Mouse (Mus musculus): ENCODE measurements at regions not wholly inside any gene's neighbourhood (a gene's known extent, or its start where the extent isn't known, plus 50 kb on each side); places are given as distances from the start of the nearest gene placed in this dataset.
A peak's percentile ranks its signal among the peaks of the same experiment; 100 is the strongest.

- Histone ChIP-seq H3K27me3 (replicated peaks) (no peaks in the 10 kb centered on the region), H3K4me3 (no peak overlapping the region), H3K9ac (no peak overlapping the region), H3K27ac (no peak overlapping the region), H3K9me3 (replicated peaks) (no peaks in the 10 kb centered on the region), H3K36me3 (no peaks in the 10 kb centered on the region), H3K4me1 (no peaks in the 10 kb centered on the region), H3K4me2 (no peak overlapping the region)
- ATAC-seq = no peak
Measured at GRCm38 (mm10) chr1:119364901-119365300, 57.1 kb downstream of the Inhbb start.

GRCm38 (mm10) chr1:119358096-119358495 is 64.0 kb downstream of the Inhbb start:
- no peak for ATAC-seq
- WGBS (ENCODE audit: insufficient replicate concordance) = 52% methylated on average over 1 of the region's 1 CpGs

GRCm38 (mm10) chr1:119356916-119357315 is 65.1 kb downstream of the Inhbb start:
- ATAC-seq = no peak

More at GRCm38 (mm10) chr1:119358096-119358495, 64.0 kb downstream of the Inhbb start:
- H3K4me2 ChIP-seq = no peak overlapping the region
- no peaks in the 10 kb centered on the region for H3K9me3 ChIP-seq (replicated peaks)
- no peaks in the 10 kb centered on the region for H3K4me1 ChIP-seq
- no peak overlapping the region for H3K9ac ChIP-seq
- no peaks in the 10 kb centered on the region for H3K36me3 ChIP-seq
- no peak overlapping the region for H3K4me3 ChIP-seq
- H3K27me3 ChIP-seq (replicated peaks) = no peaks in the 10 kb centered on the region
- H3K27ac ChIP-seq = no peak overlapping the region

GRCm38 (mm10) chr1:119355456-119355855 is 66.6 kb downstream of the Inhbb start:
- no peak overlapping the region for H3K4me2 ChIP-seq
- no peaks in the 10 kb centered on the region for H3K27me3 ChIP-seq (replicated peaks)
- no peak overlapping the region for H3K4me3 ChIP-seq
- no peak overlapping the region for H3K9ac ChIP-seq
- no peak overlapping the region for H3K27ac ChIP-seq
- ATAC-seq = no peak
- H3K36me3 ChIP-seq = no peaks in the 10 kb centered on the region
- H3K9me3 ChIP-seq (replicated peaks) = no peaks in the 10 kb centered on the region
- no peaks in the 10 kb centered on the region for H3K4me1 ChIP-seq
- 63% methylated on average over 5 of the region's 5 CpGs for WGBS (ENCODE audit: insufficient replicate concordance)

More at GRCm38 (mm10) chr1:119356916-119357315, 65.1 kb downstream of the Inhbb start:
- Histone ChIP-seq H3K4me1 (no peaks in the 10 kb centered on the region), H3K27me3 (replicated peaks) (no peaks in the 10 kb centered on the region), H3K4me3 (no peak overlapping the region), H3K9me3 (replicated peaks) (no peaks in the 10 kb centered on the region), H3K9ac (no peak overlapping the region), H3K27ac (no peak overlapping the region), H3K36me3 (no peaks in the 10 kb centered on the region), H3K4me2 (no peak overlapping the region)
- 41% methylated on average over 1 of the region's 1 CpGs for WGBS (ENCODE audit: insufficient replicate concordance)

GRCm38 (mm10) chr1:119351567-119351966 is 70.5 kb downstream of the Inhbb start:
- H3K9me3 ChIP-seq (replicated peaks) = no peaks in the 10 kb centered on the region
- H3K27ac ChIP-seq = no peak overlapping the region
- no peaks in the 10 kb centered on the region for H3K36me3 ChIP-seq
- ATAC-seq = no peak
- H3K4me2 ChIP-seq = no peak overlapping the region
- no peak overlapping the region for H3K9ac ChIP-seq
- 82% methylated on average over 8 of the region's 8 CpGs for WGBS (ENCODE audit: insufficient replicate concordance)
- no peak overlapping the region for H3K4me3 ChIP-seq
- no peaks in the 10 kb centered on the region; the same call in 1 of the 2 replicates for H3K27me3 ChIP-seq (replicated peaks)
- H3K4me1 ChIP-seq = no peaks in the 10 kb centered on the region

GRCm38 (mm10) chr1:119350846-119351245 is 71.2 kb downstream of the Inhbb start:
- 76% methylated on average over 4 of the region's 4 CpGs for WGBS (ENCODE audit: insufficient replicate concordance)
- Histone ChIP-seq H3K4me2 (no peak overlapping the region), H3K9me3 (replicated peaks) (no peaks in the 10 kb centered on the region), H3K27ac (no peak overlapping the region), H3K36me3 (no peaks in the 10 kb centered on the region), H3K27me3 (replicated peaks) (no peaks in the 10 kb centered on the region; the same call in 1 of the 2 replicates), H3K9ac (no peak overlapping the region), H3K4me3 (no peak overlapping the region), H3K4me1 (no peaks in the 10 kb centered on the region)
- ATAC-seq = no peak

- no peak overlapping the region for H3K4me2 ChIP-seq
- no peaks in the 10 kb centered on the region for H3K9me3 ChIP-seq (replicated peaks)
- H3K27ac ChIP-seq = no peak overlapping the region
- H3K36me3 ChIP-seq = no peaks in the 10 kb centered on the region
- H3K4me1 ChIP-seq = no peaks in the 10 kb centered on the region
- no peak for ATAC-seq
- no peak overlapping the region for H3K9ac ChIP-seq
- H3K27me3 ChIP-seq (replicated peaks) = no peaks in the 10 kb centered on the region; the same call in 1 of the 2 replicates
- 70% methylated on average over 7 of the region's 7 CpGs for WGBS (ENCODE audit: insufficient replicate concordance)
- H3K4me3 ChIP-seq = no peak overlapping the region
Measured at GRCm38 (mm10) chr1:119350296-119350695, 71.8 kb downstream of the Inhbb start.

- Histone ChIP-seq H3K9me3 (replicated peaks) (no peaks in the 10 kb centered on the region), H3K4me2 (no peak overlapping the region), H3K27me3 (replicated peaks) (no peaks in the 10 kb centered on the region; the same call in 1 of the 2 replicates), H3K4me3 (no peak overlapping the region), H3K4me1 (no peaks in the 10 kb centered on the region), H3K36me3 (no peaks in the 10 kb centered on the region), H3K9ac (no peak overlapping the region), H3K27ac (no peak overlapping the region)
- 33% methylated on average over 18 of the region's 18 CpGs for WGBS (ENCODE audit: insufficient replicate concordance)
- peak; percentile 35 for ATAC-seq
Measured at GRCm38 (mm10) chr1:119348456-119349208, 73.4 kb downstream of the Inhbb start.

- Histone ChIP-seq H3K4me3 (no peak overlapping the region), H3K27me3 (replicated peaks) (no peaks in the 10 kb centered on the region; the same call in 1 of the 2 replicates), H3K36me3 (no peaks in the 10 kb centered on the region), H3K4me2 (no peak overlapping the region), H3K27ac (no peak overlapping the region), H3K4me1 (no peaks in the 10 kb centered on the region), H3K9me3 (replicated peaks) (no peaks in the 10 kb centered on the region), H3K9ac (no peak overlapping the region)
- WGBS (ENCODE audit: insufficient replicate concordance) = 60% methylated on average over 1 of the region's 1 CpGs
- ATAC-seq = no peak
Measured at GRCm38 (mm10) chr1:119347749-119348148, 74.3 kb downstream of the Inhbb start.

- H3K4me2 ChIP-seq = no peak overlapping the region
- H3K9ac ChIP-seq = no peak overlapping the region
- WGBS (ENCODE audit: insufficient replicate concordance) = 52% methylated on average over 5 of the region's 5 CpGs
- no peak overlapping the region for H3K27ac ChIP-seq
- no peaks in the 10 kb centered on the region for H3K4me1 ChIP-seq
- no peaks in the 10 kb centered on the region for H3K9me3 ChIP-seq (replicated peaks)
- H3K27me3 ChIP-seq (replicated peaks) = peaks cover 3% of the 10 kb centered on the region; the same call in 1 of the 2 replicates
- H3K36me3 ChIP-seq = no peaks in the 10 kb centered on the region
- no peak for ATAC-seq
- H3K4me3 ChIP-seq = no peak overlapping the region
Measured at GRCm38 (mm10) chr1:119346634-119347155, 75.4 kb downstream of the Inhbb start.

GRCm38 (mm10) chr1:119345115-119345791 is 76.8 kb downstream of the Inhbb start:
- no peak overlapping the region for H3K9ac ChIP-seq
- H3K9me3 ChIP-seq (replicated peaks) = no peaks in the 10 kb centered on the region
- no peaks in the 10 kb centered on the region for H3K36me3 ChIP-seq
- 36% methylated on average over 7 of the region's 7 CpGs for WGBS (ENCODE audit: insufficient replicate concordance)
- ATAC-seq = no peak
- no peaks in the 10 kb centered on the region for H3K4me1 ChIP-seq
- H3K4me3 ChIP-seq = no peak overlapping the region
- no peak overlapping the region for H3K27ac ChIP-seq
- no peak overlapping the region for H3K4me2 ChIP-seq
- H3K27me3 ChIP-seq (replicated peaks) = peaks cover 3% of the 10 kb centered on the region; the same call in 1 of the 2 replicates

- Histone ChIP-seq H3K9me3 (replicated peaks) (no peaks in the 10 kb centered on the region), H3K4me2 (no peak overlapping the region), H3K36me3 (no peaks in the 10 kb centered on the region), H3K9ac (no peak overlapping the region), H3K27ac (no peak overlapping the region), H3K4me3 (no peak overlapping the region), H3K4me1 (no peaks in the 10 kb centered on the region), H3K27me3 (replicated peaks) (peaks cover 3% of the 10 kb centered on the region; the same call in 1 of the 2 replicates)
- ATAC-seq = no peak
- WGBS (ENCODE audit: insufficient replicate concordance) = 49% methylated on average over 4 of the region's 4 CpGs
Measured at GRCm38 (mm10) chr1:119344046-119344445, 78.0 kb downstream of the Inhbb start.
